Mouse (Mus musculus) G1E (cell line): ENCODE measurements around the gene Mrpl18. TPM values are rescaled to one million over a fixed set of nuclear protein-coding genes. Genes with fewer than 3 reads are reported as not detected.
"Not testable (repeated sequence)": the region's sequence is repeated elsewhere in the genome, so short reads cannot be mapped to it uniquely, and the experiment has no call there.

Experiments used
- ATAC-seq: 2 replicates; pipeline ENCODE4 v1.8.0; 2016; ENCODE audit warnings: mild to moderate bottlenecking; ENCODE audit not compliant: insufficient number of reproducible peaks, poor library complexity, low FRiP score, severe bottlenecking; ENCODE audit errors: extremely low read depth
- DNase-seq: peaks from one replicate; pipeline ENCODE4 v3.0.0; 2012; ENCODE audit warnings: low spot score
- H3K27me3 ChIP-seq: 2 replicates; pipeline ENCODE4 v1.6.1; 2012; ENCODE audit warnings: mild to moderate bottlenecking, low read length, inconsistent platforms; ENCODE audit not compliant: insufficient read depth
- H3K36me3 ChIP-seq: replicated peaks from 2 replicates; pipeline ENCODE3; 2012; ENCODE audit warnings: mild to moderate bottlenecking, inconsistent platforms
- H3K4me1 ChIP-seq: 2 replicates; pipeline ENCODE4 v1.6.1; 2012; ENCODE audit warnings: low read depth, low read length, inconsistent platforms, mixed read lengths; ENCODE audit not compliant: insufficient read depth
- H3K4me3 ChIP-seq: 2 replicates; pipeline ENCODE4 v1.5.1; 2012; ENCODE audit warnings: low read depth, mild to moderate bottlenecking, inconsistent platforms, low read length, moderate library complexity, mixed read lengths
- H3K9me3 ChIP-seq: replicated peaks from 2 replicates; pipeline ENCODE4 v1.6.1; 2012; ENCODE audit warnings: inconsistent platforms
- CTCF ChIP-seq: IDR thresholded peaks from 2 replicates; pipeline ENCODE4 v1.5.1; 2012; ENCODE audit warnings: low read depth, low read length, inconsistent platforms, mixed read lengths
- GATA1 ChIP-seq: IDR thresholded peaks from 2 replicates; pipeline ENCODE4 v1.6.1; 2012; ENCODE audit warnings: borderline replicate concordance, low read length, inconsistent platforms, mixed read lengths
- GATA2 ChIP-seq: IDR thresholded peaks from 2 replicates; pipeline ENCODE4 v1.6.1; 2012; ENCODE audit warnings: low read depth, low read length, inconsistent platforms, borderline replicate concordance
- POLR2AphosphoS5 ChIP-seq: IDR thresholded peaks from 2 replicates; pipeline ENCODE4 v1.6.1; 2012; ENCODE audit warnings: low read depth, low read length, inconsistent platforms; ENCODE audit not compliant: insufficient replicate concordance
- TAL1 ChIP-seq: conservative IDR thresholded peaks from 2 replicates; pipeline ENCODE4 v1.6.1; 2012; ENCODE audit warnings: low read depth, low read length, inconsistent platforms, mixed read lengths
- polyA plus RNA-seq: library from polyadenylated mRNA; stranded (reverse); fragments of >175 nt; gene quantifications from 2 replicates; pipeline ENCODE4 v1.2.3, GENCODE M21; 2012
- total RNA-seq, 2 experiments: library from RNA; stranded (forward) in 1 of 2; stranded (reverse) in 1 of 2; fragments of 200-1000 nt in 1 of 2; fragments of >200 nt in 1 of 2; fragmentation: Nextera tagmentation in 1 of 2; gene quantifications; 2 replicates each; pipeline ENCODE4 v1.2.3; 2014 to 2017

The Mrpl18 gene
- total RNA-seq (2014; fragmentation: Nextera tagmentation), result 114 and 118 TPM in 2 replicates
- 227 and 231 TPM in 2 replicates for total RNA-seq (2017)
- polyA plus RNA-seq, result 52.4 and 103 TPM in 2 replicates

DNA sequence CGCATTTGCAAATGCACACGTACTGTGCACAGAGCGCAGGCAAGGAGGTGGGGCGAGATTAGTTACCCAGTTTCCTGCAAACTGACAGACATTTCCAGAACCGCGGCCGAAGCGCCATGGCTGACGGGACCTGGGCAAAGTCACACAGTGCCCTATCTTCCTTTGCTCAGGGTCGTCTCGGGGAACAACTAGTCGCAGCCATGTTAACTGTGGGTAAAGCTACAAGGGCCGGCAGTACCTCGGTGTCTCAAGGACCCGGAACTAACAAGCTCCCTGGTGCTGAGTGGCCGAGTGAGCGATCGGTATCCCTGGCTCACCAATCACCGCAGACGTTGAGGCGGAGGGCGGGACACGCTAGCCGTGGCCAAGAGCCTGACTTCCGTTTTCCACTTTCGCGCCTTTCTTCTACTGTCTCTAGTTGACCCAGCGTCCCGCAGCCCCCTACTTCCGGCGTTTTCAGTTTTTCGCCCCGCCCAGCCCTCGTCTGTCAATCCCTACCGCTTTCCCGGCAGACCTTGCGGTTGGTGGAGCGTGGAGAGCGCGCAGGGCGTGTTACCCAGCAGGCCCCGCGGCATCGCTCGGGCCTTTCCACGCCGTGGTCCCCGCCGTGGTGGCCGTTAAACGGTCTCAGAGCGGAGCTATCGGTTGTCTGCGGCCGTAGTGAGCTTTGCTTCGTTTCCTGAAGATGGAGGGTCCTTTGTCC is at the start of gene Mrpl18:
Gene Mrpl18 (minus strand): TSS at position 465 of the 703 bp plus-strand sequence.
- Histone ChIP-seq H3K4me3 (peak within 1 kb of the TSS; percentile 92), H3K27me3 (no peaks in the 10 kb centered on the region), H3K9me3 (no peaks in the 10 kb centered on the region), H3K36me3 (peaks cover 55% of the 10 kb centered on the region), H3K4me1 (peaks cover 42% of the 10 kb centered on the region)
- ATAC-seq, result peak; percentile 99
- TF ChIP-seq GATA1, result no peak
- TF ChIP-seq POLR2AphosphoS5, result no peak
- TF ChIP-seq GATA2, result no peak
- no peak for TF ChIP-seq CTCF
- TF ChIP-seq TAL1, result no peak
- DNase-seq, result peak; percentile 93

DNA sequence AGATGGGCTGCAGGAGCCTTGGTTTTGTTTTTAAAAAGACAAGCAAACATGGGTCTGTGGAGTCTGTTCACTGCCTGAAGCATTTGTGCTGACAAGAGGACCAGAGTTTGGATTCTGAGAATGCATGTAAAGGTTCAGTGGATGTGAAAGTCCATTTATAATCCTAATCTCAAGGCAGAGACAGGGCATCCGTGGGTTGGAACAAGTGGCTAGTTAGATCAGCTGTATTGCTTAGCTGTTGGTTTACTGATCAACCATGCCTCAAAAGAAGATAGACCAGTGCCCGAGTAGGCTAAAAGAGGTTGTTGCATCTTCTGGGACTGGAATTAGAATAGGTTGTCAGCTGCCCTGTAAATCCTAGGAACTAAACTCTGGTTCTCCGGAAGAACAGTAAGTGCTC is 47.3 kb upstream of the Mrpl18 start:
- Histone ChIP-seq H3K36me3 (peaks cover 49% of the 10 kb centered on the region), H3K27me3 (no peaks in the 10 kb centered on the region), H3K4me1 (peaks cover 31% of the 10 kb centered on the region), H3K4me3 (no peak overlapping the region), H3K9me3 (no peaks in the 10 kb centered on the region)
- no peak for DNase-seq
- TF ChIP-seq TAL1, result no peak
- TF ChIP-seq POLR2AphosphoS5, result no peak
- TF ChIP-seq GATA1, result no peak
- TF ChIP-seq GATA2, result no peak
- TF ChIP-seq CTCF, result no peak
- no peak for ATAC-seq

DNA sequence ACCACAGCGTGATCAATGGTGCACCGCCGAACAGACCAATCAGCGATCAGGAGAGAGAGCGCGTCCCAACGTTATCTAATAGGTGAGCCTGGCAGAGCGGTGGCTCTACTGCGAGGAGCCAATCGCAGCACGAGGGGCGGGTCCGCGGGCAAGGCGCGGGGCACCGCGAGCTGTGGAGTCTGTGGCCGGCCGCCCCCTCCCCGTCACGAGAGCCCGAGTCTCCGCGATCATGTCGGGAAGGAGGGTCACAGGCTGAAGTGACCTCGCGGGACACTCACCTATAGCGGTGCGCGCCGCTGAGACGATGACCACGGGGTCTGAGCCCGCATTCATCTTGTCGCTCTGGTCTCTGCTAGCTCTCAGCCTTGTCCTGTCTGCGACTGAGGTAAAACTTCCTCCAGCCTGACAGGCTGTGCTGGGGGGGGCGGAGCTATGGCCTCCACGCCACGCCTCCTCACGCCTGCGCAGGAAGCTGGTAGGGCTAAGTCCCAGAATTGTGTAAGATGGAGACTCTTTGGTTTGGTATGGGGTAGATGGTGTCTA is 44.3 kb upstream of the Mrpl18 start, which contains the start of gene Acat2:
Gene Acat2 (minus strand): TSS at position 417 of the 543 bp plus-strand sequence.
- ATAC-seq, result peak; percentile 94
- TF ChIP-seq POLR2AphosphoS5 (0 out of 2 replicates have a peak, but pooled peaks have one; percentile 76), GATA1 (no peak)
- Histone ChIP-seq H3K9me3 (no peaks in the 10 kb centered on the region), H3K4me3 (peak within 1 kb of the TSS; percentile 78), H3K4me1 (peaks cover 43% of the 10 kb centered on the region), H3K36me3 (peaks cover 44% of the 10 kb centered on the region), H3K27me3 (no peaks in the 10 kb centered on the region)
- DNase-seq, result peak; percentile 97

DNA sequence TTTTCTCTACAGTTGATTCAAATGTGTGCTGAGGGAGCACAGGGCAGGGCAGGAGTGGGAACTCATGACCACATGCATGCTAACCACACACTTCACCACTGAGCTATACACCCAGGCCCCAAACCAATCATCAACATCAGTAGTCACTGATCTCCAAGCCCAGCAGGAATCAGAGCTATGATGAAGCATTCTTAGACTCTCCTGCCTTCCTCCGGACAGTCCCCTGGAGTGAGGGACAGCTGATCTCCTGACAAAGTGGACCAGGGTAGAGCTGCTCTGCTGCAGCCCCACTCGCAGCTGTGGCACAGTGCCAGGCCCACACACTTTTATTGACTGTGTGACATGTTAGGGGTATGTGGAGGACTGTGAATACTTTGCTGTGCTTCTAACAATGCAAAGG is 43.2 kb upstream of the Mrpl18 start:
- Histone ChIP-seq H3K4me1 (peaks cover 43% of the 10 kb centered on the region), H3K4me3 (peak overlapping the region; percentile 60), H3K36me3 (peaks cover 40% of the 10 kb centered on the region)
- DNase-seq, H3K27me3 ChIP-seq, H3K9me3 ChIP-seq, ATAC-seq: not testable (repeated sequence)

DNA sequence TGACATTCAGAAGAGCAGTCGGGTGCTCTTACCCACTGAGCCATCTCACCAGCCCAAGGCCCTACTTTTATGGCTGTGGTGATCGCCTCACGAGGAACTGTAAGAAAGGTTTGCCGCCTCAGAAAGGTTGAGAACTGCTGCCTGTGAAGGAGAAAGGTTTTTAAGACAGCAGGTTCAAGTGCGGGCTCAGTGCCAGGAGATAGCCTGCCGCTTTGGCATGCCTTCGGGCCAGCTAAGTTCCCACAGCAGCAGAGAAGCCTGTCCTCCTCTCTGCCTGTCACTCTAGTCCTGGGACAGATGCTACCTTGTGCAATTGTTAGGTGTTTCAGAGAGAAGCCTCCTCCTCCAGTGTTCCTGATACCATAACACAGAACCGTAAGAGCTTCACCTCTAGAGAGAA is 40.5 kb upstream of the Mrpl18 start:
- Histone ChIP-seq H3K36me3 (peaks cover 44% of the 10 kb centered on the region), H3K27me3 (no peaks in the 10 kb centered on the region), H3K4me1 (peaks cover 39% of the 10 kb centered on the region), H3K9me3 (no peaks in the 10 kb centered on the region), H3K4me3 (no peak overlapping the region)
- DNase-seq, result no peak
- TF ChIP-seq POLR2AphosphoS5, result no peak
- ATAC-seq, result no peak

DNA sequence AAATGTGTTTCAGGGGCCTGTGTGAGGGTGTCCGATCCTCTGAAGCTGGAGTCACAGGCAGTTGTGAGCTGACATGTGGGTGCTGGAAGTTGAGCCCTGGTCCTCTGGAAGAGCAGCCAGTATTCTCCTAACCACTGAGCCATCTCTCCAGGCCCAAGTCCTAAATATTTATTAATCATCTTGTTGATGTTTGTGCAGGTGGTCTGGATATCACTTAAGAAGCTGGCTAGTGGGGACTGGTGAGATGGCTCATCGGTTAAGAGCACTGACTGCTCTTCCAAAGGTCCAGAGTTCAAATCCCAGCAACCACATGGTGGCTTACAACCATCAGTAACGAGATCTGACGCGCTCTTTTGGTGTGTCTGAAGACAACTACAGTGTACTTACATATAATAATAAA is 33.5 kb upstream of the Mrpl18 start:
- H3K27me3 ChIP-seq, result no peaks in the 10 kb centered on the region
- H3K4me1 ChIP-seq, result peaks cover 9% of the 10 kb centered on the region; the same call in 1 of the 2 replicates
- H3K4me3 ChIP-seq, result no peak overlapping the region
- ATAC-seq (no peak), DNase-seq (no peak)
- H3K9me3 ChIP-seq, result no peaks in the 10 kb centered on the region
- TF ChIP-seq TAL1 (no peak), POLR2AphosphoS5 (no peak), GATA1 (no peak), CTCF (no peak), GATA2 (no peak)
- H3K36me3 ChIP-seq, result peaks cover 76% of the 10 kb centered on the region
